Mouse (Mus musculus): ENCODE measurements around the gene Pias4. TPM values are rescaled to one million over a fixed set of nuclear protein-coding genes. Genes with fewer than 3 reads are reported as not detected.

Pias4 gene
- polyA plus RNA-seq, 1 experiment from 2014 or later: 27.9 TPM

DNA sequence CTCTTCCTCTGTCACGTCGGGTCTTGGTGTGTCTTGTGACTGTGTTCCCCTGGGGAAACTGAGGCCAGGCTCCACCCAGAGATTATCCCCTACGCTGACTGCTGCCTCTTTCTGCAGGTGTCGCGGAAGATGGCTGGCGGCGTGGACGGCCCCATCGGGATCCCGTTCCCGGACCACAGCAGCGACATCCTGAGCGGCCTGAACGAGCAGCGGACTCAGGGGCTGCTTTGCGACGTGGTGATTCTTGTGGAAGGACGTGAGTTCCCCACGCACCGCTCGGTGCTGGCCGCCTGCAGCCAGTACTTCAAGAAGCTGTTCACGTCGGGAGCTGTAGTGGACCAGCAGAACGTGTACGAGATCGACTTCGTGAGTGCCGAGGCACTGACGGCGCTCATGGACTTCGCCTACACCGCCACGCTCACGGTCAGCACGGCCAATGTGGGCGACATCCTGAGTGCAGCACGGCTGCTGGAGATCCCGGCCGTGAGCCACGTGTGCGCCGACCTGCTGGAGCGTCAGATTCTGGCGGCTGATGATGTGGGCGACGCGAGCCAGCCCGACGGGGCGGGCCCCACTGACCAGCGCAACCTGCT is 23.8 kb downstream of the Pias4 start:
- H3K4me1 ChIP-seq (ENCODE audit: insufficient read depth, low read depth, low read length): peaks cover 38% of the 10 kb centered on the region
- no peak overlapping the region for H3K4me3 ChIP-seq (ENCODE audit: low read depth, low read length)
- WGBS: 95% methylated on average over 50 of the region's 52 CpGs
- no peaks in the 10 kb centered on the region for H3K9me3 ChIP-seq (ENCODE audit: low read length)
- H3K27ac ChIP-seq (ENCODE audit: low read length): no peak overlapping the region
- H3K9ac ChIP-seq (replicated peaks; ENCODE audit: low read depth): no peak overlapping the region
- DNase-seq (ENCODE audit: low spot score) (no peak), ATAC-seq (no peak)
- TF ChIP-seq EP300 (IDR thresholded peaks at IDR 0.05) (no peak), CTCF (IDR thresholded peaks at IDR 0.05) (no peak)
- H3K36me3 ChIP-seq (ENCODE audit: insufficient read depth, low read length): peaks cover 38% of the 10 kb centered on the region
- H3K4me2 ChIP-seq (replicated peaks; ENCODE audit: low read depth, low read length): no peak overlapping the region
- no peaks in the 10 kb centered on the region for H3K27me3 ChIP-seq (replicated peaks; ENCODE audit: insufficient read depth, low read length)

GRCm38 (mm10) chr10:81143157-81143633 is 24.5 kb downstream of the Pias4 start:
- TF ChIP-seq EP300 (IDR thresholded peaks at IDR 0.05): no peak
- 0 out of 2 replicates have a peak, but pooled peaks have one; percentile 29 for TF ChIP-seq CTCF (IDR thresholded peaks at IDR 0.05)
- Histone ChIP-seq H3K9me3 (ENCODE audit: low read length) (no peaks in the 10 kb centered on the region), H3K4me2 (replicated peaks; ENCODE audit: low read depth, low read length) (no peak overlapping the region), H3K4me3 (ENCODE audit: low read depth, low read length) (no peak overlapping the region), H3K27ac (ENCODE audit: low read length) (peak overlapping the region; percentile 59; the same call in 1 of the 2 replicates), H3K9ac (replicated peaks; ENCODE audit: low read depth) (no peak overlapping the region), H3K4me1 (ENCODE audit: insufficient read depth, low read depth, low read length) (peaks cover 44% of the 10 kb centered on the region), H3K36me3 (ENCODE audit: insufficient read depth, low read length) (peaks cover 31% of the 10 kb centered on the region), H3K27me3 (replicated peaks; ENCODE audit: insufficient read depth, low read length) (no peaks in the 10 kb centered on the region)
- peak; percentile 52 for DNase-seq (ENCODE audit: low spot score)
- peak; percentile 25 for ATAC-seq
- WGBS: 83% methylated on average over 7 of the region's 7 CpGs

DNA sequence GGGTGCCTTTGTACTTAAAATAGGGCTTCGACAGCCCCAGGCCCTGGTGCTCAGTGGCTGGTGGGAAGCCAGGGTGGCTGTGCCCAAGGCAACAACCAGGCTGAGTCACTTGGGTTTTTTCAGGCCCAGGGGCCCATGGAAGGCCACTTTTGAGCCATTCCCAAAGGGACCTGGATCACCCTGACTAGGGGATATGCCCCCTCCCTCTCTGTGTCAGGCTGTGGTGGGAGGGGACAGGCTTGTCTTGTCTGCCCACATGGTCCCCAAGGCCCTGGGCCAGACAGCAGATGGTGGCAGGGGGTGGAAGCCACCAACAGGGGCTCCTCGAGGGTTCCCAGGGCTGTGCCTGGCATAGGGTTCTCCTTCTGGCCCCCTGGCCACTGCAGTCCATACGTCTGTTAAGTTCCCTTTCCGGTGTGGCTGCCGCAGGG is 25.2 kb downstream of the Pias4 start:
- Histone ChIP-seq H3K27ac (ENCODE audit: low read length) (peak overlapping the region; percentile 59), H3K4me3 (ENCODE audit: low read depth, low read length) (no peak overlapping the region)
- WGBS: 75% methylated on average over 5 of the region's 5 CpGs

GRCm38 (mm10) chr10:81141455-81142210 is 26.1 kb downstream of the Pias4 start:
- DNase-seq (ENCODE audit: low spot score) (no peak), ATAC-seq (no peak)
- Histone ChIP-seq H3K9ac (replicated peaks; ENCODE audit: low read depth) (peak overlapping the region; percentile 34; the same call in 1 of the 2 replicates), H3K9me3 (ENCODE audit: low read length) (no peaks in the 10 kb centered on the region), H3K4me1 (ENCODE audit: insufficient read depth, low read depth, low read length) (peaks cover 44% of the 10 kb centered on the region), H3K36me3 (ENCODE audit: insufficient read depth, low read length) (peaks cover 18% of the 10 kb centered on the region), H3K4me2 (replicated peaks; ENCODE audit: low read depth, low read length) (peak overlapping the region; percentile 68), H3K27ac (ENCODE audit: low read length) (0 out of 2 replicates have a peak overlapping the region, but pooled peaks have one; percentile 38), H3K27me3 (replicated peaks; ENCODE audit: insufficient read depth, low read length) (no peaks in the 10 kb centered on the region), H3K4me3 (ENCODE audit: low read depth, low read length) (no peak overlapping the region)
- whole genome bisulfite sequencing: 79% methylated on average over 7 of the region's 7 CpGs
- no peak for TF ChIP-seq EP300 (IDR thresholded peaks at IDR 0.05)
- no peak for TF ChIP-seq CTCF (IDR thresholded peaks at IDR 0.05)

More for the DNA sequence above, 25.2 kb downstream of the Pias4 start:
- no peaks in the 10 kb centered on the region for H3K27me3 ChIP-seq (replicated peaks; ENCODE audit: insufficient read depth, low read length)
- ATAC-seq: no peak
- no peak for DNase-seq (ENCODE audit: low spot score)
- TF ChIP-seq CTCF (IDR thresholded peaks at IDR 0.05): no peak
- no peak for TF ChIP-seq EP300 (IDR thresholded peaks at IDR 0.05)
- peaks cover 25% of the 10 kb centered on the region for H3K36me3 ChIP-seq (ENCODE audit: insufficient read depth, low read length)
- no peak overlapping the region for H3K9ac ChIP-seq (replicated peaks; ENCODE audit: low read depth)
- peak overlapping the region; percentile 17 for H3K4me2 ChIP-seq (replicated peaks; ENCODE audit: low read depth, low read length)
- no peaks in the 10 kb centered on the region for H3K9me3 ChIP-seq (ENCODE audit: low read length)
- H3K4me1 ChIP-seq (ENCODE audit: insufficient read depth, low read depth, low read length): peaks cover 44% of the 10 kb centered on the region

- Histone ChIP-seq H3K27ac (ENCODE audit: low read length) (peak overlapping the region; percentile 39), H3K27me3 (replicated peaks; ENCODE audit: insufficient read depth, low read length) (no peaks in the 10 kb centered on the region), H3K9ac (replicated peaks; ENCODE audit: low read depth) (peak overlapping the region; percentile 34), H3K4me2 (replicated peaks; ENCODE audit: low read depth, low read length) (peak overlapping the region; percentile 68), H3K9me3 (ENCODE audit: low read length) (no peaks in the 10 kb centered on the region), H3K4me3 (ENCODE audit: low read depth, low read length) (peak overlapping the region; percentile 17; the same call in 1 of the 2 replicates), H3K4me1 (ENCODE audit: insufficient read depth, low read depth, low read length) (peaks cover 43% of the 10 kb centered on the region), H3K36me3 (ENCODE audit: insufficient read depth, low read length) (peaks cover 18% of the 10 kb centered on the region)
- no peak for TF ChIP-seq CTCF (IDR thresholded peaks at IDR 0.05)
- TF ChIP-seq EP300 (IDR thresholded peaks at IDR 0.05): no peak
- ATAC-seq: no peak
- WGBS: 23% methylated on average over 9 of the region's 10 CpGs
- DNase-seq (ENCODE audit: low spot score): peak; percentile 56
Measured at GRCm38 (mm10) chr10:81140717-81141454, 26.8 kb downstream of the Pias4 start.

GRCm38 (mm10) chr10:81140005-81140404 is 27.7 kb downstream of the Pias4 start:
- Histone ChIP-seq H3K9me3 (ENCODE audit: low read length) (no peaks in the 10 kb centered on the region), H3K4me2 (replicated peaks; ENCODE audit: low read depth, low read length) (peak overlapping the region; percentile 68), H3K4me1 (ENCODE audit: insufficient read depth, low read depth, low read length) (peaks cover 45% of the 10 kb centered on the region), H3K36me3 (ENCODE audit: insufficient read depth, low read length) (peaks cover 11% of the 10 kb centered on the region; the same call in 1 of the 2 replicates), H3K4me3 (ENCODE audit: low read depth, low read length) (peak overlapping the region; percentile 17), H3K27me3 (replicated peaks; ENCODE audit: insufficient read depth, low read length) (no peaks in the 10 kb centered on the region), H3K27ac (ENCODE audit: low read length) (peak overlapping the region; percentile 39), H3K9ac (replicated peaks; ENCODE audit: low read depth) (peak overlapping the region; percentile 10)
- DNase-seq (ENCODE audit: low spot score): no peak
- 29% methylated on average over 8 of the region's 8 CpGs for WGBS
- no peak for ATAC-seq
- TF ChIP-seq EP300 (IDR thresholded peaks at IDR 0.05) (no peak), CTCF (IDR thresholded peaks at IDR 0.05) (no peak)

Measured in lung, postnatal 0 days (tissue).